Mouse (Mus musculus) myocyte (in vitro differentiated cells): ENCODE measurements around the gene Plekhm1.

ENCODE experiments used
- MYOG ChIP-seq, 3 experiments: IDR thresholded peaks; one replicate each; pipeline ENCODE4 v1.6.1; 2011; ENCODE audit warnings: control low read depth in 2 of 3, low read depth in 2 of 3, mild to moderate bottlenecking in 2 of 3; ENCODE audit not compliant: insufficient read length in 2 of 3, control insufficient read depth in 1 of 3, insufficient read depth in 1 of 3
- POLR2A ChIP-seq: IDR thresholded peaks from one replicate; pipeline ENCODE4 v1.6.1; 2011; ENCODE audit warnings: low read depth, mild to moderate bottlenecking, control low read depth, moderate library complexity; ENCODE audit not compliant: insufficient read length

- TF ChIP-seq MYOG (IDR thresholded peaks at IDR 0.05; ENCODE audit: control insufficient read depth in 1 of 3, insufficient read depth in 1 of 3, insufficient read length in 2 of 3, low read depth in 2 of 3) (peak in 2 of 3 experiments; percentile 13 to 46), POLR2A (no peak)
Observed at GRCm38 (mm10) chr11:103324723-103325122, 87.8 kb downstream of the Plekhm1 start.
